Mouse (Mus musculus): ENCODE measurements at regions not wholly inside any gene's neighbourhood (a gene's known extent, or its start where the extent isn't known, plus 50 kb on each side); places are given as distances from the start of the nearest gene placed in this dataset.

GRCm38 (mm10) chr14:46517258-46517657 is 126.8 kb upstream of the Bmp4 start:
- WGBS (ENCODE audit: insufficient replicate concordance): 60% methylated on average over 4 of the region's 4 CpGs

DNA sequence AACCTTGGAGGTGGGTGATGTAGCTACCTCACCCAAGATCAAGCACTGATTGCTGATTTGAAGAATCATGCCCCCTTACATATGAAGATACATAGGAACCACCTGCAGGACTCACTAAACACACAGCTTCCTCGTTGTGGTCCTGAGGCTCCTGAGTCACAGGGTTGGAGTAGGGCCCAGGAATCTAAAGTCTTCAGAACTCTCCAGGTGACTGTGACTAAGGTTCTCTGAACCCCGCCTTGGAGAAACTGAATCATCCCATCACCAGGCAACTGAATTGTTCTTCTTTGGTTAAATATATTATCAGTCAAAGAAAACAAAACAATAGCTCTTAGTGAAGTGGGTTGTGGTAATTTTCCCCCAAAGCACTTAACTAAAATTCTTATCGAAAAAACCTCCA is 125.8 kb upstream of the Bmp4 start:
- 68% methylated on average over 3 of the region's 3 CpGs for WGBS (ENCODE audit: insufficient replicate concordance)
- Histone ChIP-seq H3K9me3 (replicated peaks) (no peaks in the 10 kb centered on the region), H3K4me1 (replicated peaks) (no peaks in the 10 kb centered on the region), H3K4me3 (replicated peaks) (no peak overlapping the region), H3K9ac (no peak overlapping the region), H3K4me2 (no peak overlapping the region), H3K27ac (replicated peaks) (no peak overlapping the region), H3K27me3 (no peaks in the 10 kb centered on the region), H3K36me3 (replicated peaks) (no peaks in the 10 kb centered on the region)
- no peak for ATAC-seq (ENCODE audit: insufficient read depth)

More at GRCm38 (mm10) chr14:46517258-46517657, 126.8 kb upstream of the Bmp4 start:
- Histone ChIP-seq H3K9ac (no peak overlapping the region), H3K36me3 (replicated peaks) (no peaks in the 10 kb centered on the region), H3K9me3 (replicated peaks) (no peaks in the 10 kb centered on the region), H3K4me2 (no peak overlapping the region), H3K27me3 (no peaks in the 10 kb centered on the region), H3K4me3 (replicated peaks) (no peak overlapping the region), H3K4me1 (replicated peaks) (no peaks in the 10 kb centered on the region), H3K27ac (replicated peaks) (no peak overlapping the region)
- no peak for ATAC-seq (ENCODE audit: insufficient read depth)

GRCm38 (mm10) chr14:46514262-46514932 is 123.9 kb upstream of the Bmp4 start:
- WGBS (ENCODE audit: insufficient replicate concordance): 67% methylated on average over 4 of the region's 4 CpGs

DNA sequence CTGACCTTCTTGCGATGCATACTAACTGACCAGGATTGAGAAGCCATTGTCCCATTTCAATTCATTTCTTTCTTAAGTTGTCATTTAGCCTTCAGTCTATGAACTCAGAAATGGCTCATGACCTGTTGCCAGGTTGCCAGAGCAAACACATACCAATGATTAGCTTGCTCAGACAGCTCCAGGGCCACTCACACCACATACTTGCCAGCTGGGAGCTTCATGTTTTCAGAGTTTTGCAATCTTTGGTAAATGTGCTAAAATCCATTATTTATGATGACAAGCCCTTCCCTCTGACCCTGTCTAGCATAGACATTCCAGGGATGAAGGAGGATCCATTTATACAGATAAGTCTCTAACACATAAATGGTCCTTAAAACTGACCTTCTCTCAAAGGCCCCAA is 121.6 kb upstream of the Bmp4 start:
- WGBS (ENCODE audit: insufficient replicate concordance): 77% methylated on average over 1 of the region's 1 CpGs
- H3K36me3 ChIP-seq (replicated peaks): no peaks in the 10 kb centered on the region

More at GRCm38 (mm10) chr14:46514262-46514932, 123.9 kb upstream of the Bmp4 start:
- Histone ChIP-seq H3K36me3 (replicated peaks) (no peaks in the 10 kb centered on the region), H3K9me3 (replicated peaks) (no peaks in the 10 kb centered on the region), H3K27ac (replicated peaks) (no peak overlapping the region), H3K4me3 (replicated peaks) (no peak overlapping the region), H3K27me3 (no peaks in the 10 kb centered on the region), H3K9ac (no peak overlapping the region), H3K4me1 (replicated peaks) (no peaks in the 10 kb centered on the region), H3K4me2 (no peak overlapping the region)
- no peak for ATAC-seq (ENCODE audit: insufficient read depth)

GRCm38 (mm10) chr14:46508871-46509270 is 118.4 kb upstream of the Bmp4 start:
- no peaks in the 10 kb centered on the region for H3K36me3 ChIP-seq (replicated peaks)
- no peak for ATAC-seq (ENCODE audit: insufficient read depth)
- no peak overlapping the region for H3K4me3 ChIP-seq (replicated peaks)
- 75% methylated on average over 5 of the region's 5 CpGs for WGBS (ENCODE audit: insufficient replicate concordance)
- H3K4me1 ChIP-seq (replicated peaks): no peaks in the 10 kb centered on the region
- no peaks in the 10 kb centered on the region for H3K9me3 ChIP-seq (replicated peaks)
- H3K27me3 ChIP-seq: no peaks in the 10 kb centered on the region
- no peak overlapping the region for H3K9ac ChIP-seq
- H3K4me2 ChIP-seq: no peak overlapping the region
- no peak overlapping the region for H3K27ac ChIP-seq (replicated peaks)

More for the DNA sequence above, 121.6 kb upstream of the Bmp4 start:
- no peak overlapping the region for H3K4me3 ChIP-seq (replicated peaks)
- no peak overlapping the region for H3K9ac ChIP-seq
- H3K9me3 ChIP-seq (replicated peaks): no peaks in the 10 kb centered on the region
- no peak overlapping the region for H3K4me2 ChIP-seq
- ATAC-seq (ENCODE audit: insufficient read depth): no peak
- no peak overlapping the region for H3K27ac ChIP-seq (replicated peaks)
- no peaks in the 10 kb centered on the region for H3K27me3 ChIP-seq
- no peaks in the 10 kb centered on the region for H3K4me1 ChIP-seq (replicated peaks)

DNA sequence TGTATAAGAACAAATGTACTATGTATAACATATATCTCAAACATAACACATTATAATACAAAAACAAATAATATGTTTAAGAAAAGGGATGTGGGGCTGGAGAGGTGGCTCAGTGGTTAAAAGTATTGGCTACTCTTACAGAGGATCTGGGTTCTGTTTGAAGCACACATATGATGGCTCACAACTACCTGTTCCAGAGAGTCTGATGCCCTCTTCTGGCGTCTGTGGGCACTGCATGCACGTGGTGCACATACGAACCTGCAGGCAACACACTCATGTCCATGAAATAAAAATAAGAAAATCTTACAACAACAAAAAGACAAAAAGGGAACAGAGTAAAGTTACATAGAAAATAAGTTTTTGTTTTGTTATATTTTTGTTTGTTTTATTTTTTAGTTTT is 114.8 kb upstream of the Bmp4 start:
- ATAC-seq (ENCODE audit: insufficient read depth): no peak
- Histone ChIP-seq H3K4me1 (replicated peaks) (no peaks in the 10 kb centered on the region), H3K4me2 (no peak overlapping the region), H3K9ac (no peak overlapping the region), H3K27ac (replicated peaks) (no peak overlapping the region), H3K36me3 (replicated peaks) (no peaks in the 10 kb centered on the region), H3K9me3 (replicated peaks) (no peaks in the 10 kb centered on the region), H3K4me3 (replicated peaks) (no peak overlapping the region), H3K27me3 (no peaks in the 10 kb centered on the region)
- WGBS (ENCODE audit: insufficient replicate concordance): 65% methylated on average over 3 of the region's 3 CpGs

DNA sequence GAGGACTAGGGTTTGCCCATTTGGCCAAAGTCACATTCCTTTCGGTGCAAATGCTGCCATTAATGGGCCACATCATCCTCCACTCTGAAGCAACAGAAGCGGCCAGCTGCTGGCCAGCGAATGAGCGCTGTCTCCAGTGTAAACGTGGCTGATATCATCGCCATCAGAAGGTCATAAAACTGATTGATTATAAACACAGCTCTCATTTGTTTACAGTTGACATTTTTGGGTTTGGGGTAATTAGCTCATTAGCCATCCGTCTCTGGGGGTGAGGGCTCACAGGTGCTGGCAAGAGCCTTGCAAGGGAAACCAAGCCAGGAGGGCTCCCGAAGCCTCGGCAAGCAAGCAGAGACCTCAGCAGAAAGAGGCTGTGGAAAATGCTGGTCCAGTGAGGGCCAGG is 101.1 kb upstream of the Bmp4 start:
- no peak for ATAC-seq (ENCODE audit: insufficient read depth)
- no peak overlapping the region for H3K4me2 ChIP-seq
- no peak overlapping the region for H3K27ac ChIP-seq (replicated peaks)
- no peaks in the 10 kb centered on the region for H3K27me3 ChIP-seq
- no peak overlapping the region for H3K4me3 ChIP-seq (replicated peaks)
- no peaks in the 10 kb centered on the region for H3K9me3 ChIP-seq (replicated peaks)
- no peaks in the 10 kb centered on the region for H3K36me3 ChIP-seq (replicated peaks)
- no peaks in the 10 kb centered on the region for H3K4me1 ChIP-seq (replicated peaks)
- 46% methylated on average over 9 of the region's 9 CpGs for WGBS (ENCODE audit: insufficient replicate concordance)
- no peak overlapping the region for H3K9ac ChIP-seq

DNA sequence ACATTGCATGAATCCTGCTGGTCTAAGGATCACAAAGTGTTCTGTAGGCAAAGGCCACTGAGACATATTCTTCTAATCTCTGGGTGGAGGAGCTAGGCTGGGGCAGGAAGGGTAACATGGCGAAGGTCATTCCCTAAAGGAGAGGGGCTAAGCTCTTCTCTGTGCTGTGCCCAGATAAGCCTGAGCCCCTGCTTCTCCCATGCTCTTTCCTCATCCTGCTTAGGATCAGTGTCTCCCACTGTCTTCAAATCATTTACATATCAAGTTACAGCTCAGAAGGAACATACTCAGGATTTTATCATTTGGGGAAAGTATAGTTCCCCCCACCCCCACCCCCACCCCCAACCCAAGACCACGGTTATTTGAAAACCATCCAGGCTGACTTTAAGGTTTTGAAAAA is 100.7 kb upstream of the Bmp4 start:
- ATAC-seq (ENCODE audit: insufficient read depth): no peak
- Histone ChIP-seq H3K27ac (replicated peaks) (no peak overlapping the region), H3K4me2 (no peak overlapping the region)

GRCm38 (mm10) chr14:46487551-46487950 is 97.1 kb upstream of the Bmp4 start:
- H3K27ac ChIP-seq (replicated peaks): no peak overlapping the region
- H3K4me2 ChIP-seq: no peak overlapping the region
- no peaks in the 10 kb centered on the region for H3K9me3 ChIP-seq (replicated peaks)
- no peak overlapping the region for H3K4me3 ChIP-seq (replicated peaks)
- WGBS (ENCODE audit: insufficient replicate concordance): 52% methylated on average over 1 of the region's 1 CpGs
- H3K36me3 ChIP-seq (replicated peaks): no peaks in the 10 kb centered on the region
- H3K4me1 ChIP-seq (replicated peaks): no peaks in the 10 kb centered on the region
- H3K27me3 ChIP-seq: no peaks in the 10 kb centered on the region
- no peak overlapping the region for H3K9ac ChIP-seq
- ATAC-seq (ENCODE audit: insufficient read depth): no peak

More for the DNA sequence above, 100.7 kb upstream of the Bmp4 start:
- no peaks in the 10 kb centered on the region for H3K27me3 ChIP-seq
- H3K36me3 ChIP-seq (replicated peaks): no peaks in the 10 kb centered on the region
- WGBS (ENCODE audit: insufficient replicate concordance): 39% methylated on average over 2 of the region's 2 CpGs
- H3K4me3 ChIP-seq (replicated peaks): no peak overlapping the region
- H3K4me1 ChIP-seq (replicated peaks): no peaks in the 10 kb centered on the region
- H3K9ac ChIP-seq: no peak overlapping the region
- no peaks in the 10 kb centered on the region for H3K9me3 ChIP-seq (replicated peaks)

DNA sequence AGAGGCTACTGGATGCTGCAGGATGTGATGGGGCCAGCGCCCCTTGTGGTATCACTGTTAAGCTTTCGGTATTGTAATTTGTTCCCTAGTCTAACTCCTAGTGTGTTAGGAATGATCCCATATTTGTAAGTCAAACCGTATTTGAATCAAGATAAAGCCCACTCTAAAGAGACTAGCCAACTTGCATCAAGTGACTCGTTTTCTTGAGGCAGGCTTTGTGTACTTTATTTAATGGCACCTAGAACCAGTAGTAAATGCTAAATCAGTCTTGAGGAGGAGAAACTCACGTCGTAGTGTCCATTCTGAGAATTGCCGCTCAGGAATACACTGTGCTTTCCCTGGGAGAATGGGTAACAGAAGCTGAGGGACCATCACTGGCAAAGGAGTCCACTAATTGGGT is 89.9 kb upstream of the Bmp4 start:
- 69% methylated on average over 7 of the region's 7 CpGs for WGBS (ENCODE audit: insufficient replicate concordance)
- H3K27ac ChIP-seq (replicated peaks): no peak overlapping the region
- H3K9me3 ChIP-seq (replicated peaks): no peaks in the 10 kb centered on the region
- no peaks in the 10 kb centered on the region for H3K27me3 ChIP-seq
- no peak overlapping the region for H3K4me2 ChIP-seq
- H3K4me3 ChIP-seq (replicated peaks): no peak overlapping the region
- H3K9ac ChIP-seq: no peak overlapping the region
- ATAC-seq (ENCODE audit: insufficient read depth): no peak
- H3K4me1 ChIP-seq (replicated peaks): no peaks in the 10 kb centered on the region
- H3K36me3 ChIP-seq (replicated peaks): no peaks in the 10 kb centered on the region

GRCm38 (mm10) chr14:46475945-46476344 is 85.5 kb upstream of the Bmp4 start:
- H3K9ac ChIP-seq: no peak overlapping the region
- H3K27me3 ChIP-seq: no peaks in the 10 kb centered on the region
- no peaks in the 10 kb centered on the region for H3K9me3 ChIP-seq (replicated peaks)
- no peak for ATAC-seq (ENCODE audit: insufficient read depth)
- H3K4me2 ChIP-seq: no peak overlapping the region
- no peak overlapping the region for H3K27ac ChIP-seq (replicated peaks)
- WGBS (ENCODE audit: insufficient replicate concordance): 13% methylated on average over 1 of the region's 1 CpGs
- H3K4me1 ChIP-seq (replicated peaks): no peaks in the 10 kb centered on the region
- no peaks in the 10 kb centered on the region for H3K36me3 ChIP-seq (replicated peaks)
- H3K4me3 ChIP-seq (replicated peaks): no peak overlapping the region

- no peaks in the 10 kb centered on the region for H3K27me3 ChIP-seq
- no peaks in the 10 kb centered on the region for H3K9me3 ChIP-seq (replicated peaks)
- H3K27ac ChIP-seq (replicated peaks): no peak overlapping the region
- no peak overlapping the region for H3K4me2 ChIP-seq
- ATAC-seq (ENCODE audit: insufficient read depth): no peak
- H3K4me1 ChIP-seq (replicated peaks): no peaks in the 10 kb centered on the region
- H3K4me3 ChIP-seq (replicated peaks): no peak overlapping the region
- H3K36me3 ChIP-seq (replicated peaks): no peaks in the 10 kb centered on the region
- no peak overlapping the region for H3K9ac ChIP-seq
Measured at GRCm38 (mm10) chr14:46462967-46463366, 72.5 kb upstream of the Bmp4 start.

Data from liver, embryonic 15.5 days (tissue).